Mouse (Mus musculus): ENCODE data around the gene Pkp1.

DNA sequence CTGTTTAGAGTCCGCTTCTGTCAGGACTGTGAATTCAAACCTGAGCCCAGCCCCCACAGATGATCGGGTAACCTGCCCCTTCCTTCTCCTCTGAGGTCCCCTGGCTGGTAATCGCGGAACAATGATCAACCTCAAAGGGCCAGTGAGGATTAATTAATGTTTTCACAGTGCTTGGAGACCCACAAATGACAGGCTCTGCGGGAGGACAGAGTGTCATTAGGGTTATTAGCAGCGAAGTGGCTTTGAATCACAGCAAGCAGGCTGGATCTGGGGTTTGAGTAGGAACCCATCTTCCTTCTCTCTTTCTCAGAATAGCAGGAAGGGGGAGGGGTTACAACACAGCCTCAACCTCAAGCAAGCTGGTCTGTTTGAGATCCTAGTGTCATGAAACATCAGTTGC, 9.6 kb downstream of the Pkp1 start:
- TF ChIP-seq CTCF (conservative IDR thresholded peaks at IDR 0.05; ENCODE audit: low read length) (no peak), POU5F1 (IDR thresholded peaks at IDR 0.05; ENCODE audit: borderline replicate concordance, low read length) (no peak), NANOG (IDR thresholded peaks at IDR 0.05; ENCODE audit: borderline replicate concordance, low read length) (no peak)
